Mouse (Mus musculus): ENCODE results near the gene Slc1a5.

Gene Slc1a5

GRCm38 (mm10) chr7:16780825-16781554, at the start of gene Slc1a5:
Gene Slc1a5, plus strand, starts transcription at chr7:16781340.
- peak; percentile 100 for DNase-seq (ENCODE audit: low read depth, low spot score)

DNA sequence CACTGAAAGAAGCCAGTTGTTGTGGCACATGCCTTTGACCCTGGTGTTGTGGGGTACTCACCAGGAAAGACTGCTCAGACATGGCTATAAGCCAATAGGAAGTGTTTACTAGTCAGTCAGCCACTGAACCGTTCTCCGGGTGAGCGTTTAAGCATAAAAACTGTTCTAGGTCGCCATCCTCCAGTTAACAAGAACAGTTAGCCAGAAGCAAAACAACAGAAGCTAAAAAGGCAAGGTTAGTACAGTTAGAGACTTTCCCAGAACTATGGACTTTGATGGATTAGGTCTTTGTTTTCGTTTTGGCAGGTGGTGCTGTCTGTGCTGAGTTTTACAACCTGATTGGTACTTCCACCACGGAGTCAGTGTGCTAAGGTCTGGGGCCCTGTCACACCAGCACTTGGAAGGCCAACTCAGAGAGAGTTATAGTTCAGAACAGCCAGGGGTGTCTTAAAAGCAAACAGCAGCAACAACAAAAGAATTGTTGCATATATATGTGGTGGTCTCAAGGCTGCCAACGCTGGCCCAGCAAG, 49.2 kb upstream of the Slc1a5 start:
- DNase-seq (ENCODE audit: low read depth, low spot score) = no peak

DNA sequence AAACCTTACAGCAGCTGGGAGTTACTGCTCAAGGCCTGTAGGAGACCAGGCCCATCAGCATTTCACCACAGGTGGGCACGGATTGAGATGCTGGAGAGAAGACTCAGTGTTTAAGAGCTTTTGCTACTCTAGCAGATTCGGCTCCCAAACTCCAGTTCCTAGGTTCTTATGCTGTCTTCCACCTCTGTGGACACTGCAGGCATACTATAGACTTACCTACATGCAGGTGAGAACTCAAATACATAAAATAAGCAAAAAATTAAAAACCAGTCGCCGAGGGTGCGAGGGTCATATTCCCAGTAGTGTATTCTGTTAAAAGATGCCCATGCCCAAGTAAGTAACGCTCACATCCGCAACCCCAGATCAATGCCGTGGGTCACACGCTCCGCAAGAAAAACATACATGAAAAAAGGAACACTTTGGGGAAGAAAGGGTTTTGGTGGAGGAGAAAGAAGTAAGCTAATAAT, 43.5 kb upstream of the Slc1a5 start:
- no peak for DNase-seq (ENCODE audit: low read depth, low spot score)

DNA sequence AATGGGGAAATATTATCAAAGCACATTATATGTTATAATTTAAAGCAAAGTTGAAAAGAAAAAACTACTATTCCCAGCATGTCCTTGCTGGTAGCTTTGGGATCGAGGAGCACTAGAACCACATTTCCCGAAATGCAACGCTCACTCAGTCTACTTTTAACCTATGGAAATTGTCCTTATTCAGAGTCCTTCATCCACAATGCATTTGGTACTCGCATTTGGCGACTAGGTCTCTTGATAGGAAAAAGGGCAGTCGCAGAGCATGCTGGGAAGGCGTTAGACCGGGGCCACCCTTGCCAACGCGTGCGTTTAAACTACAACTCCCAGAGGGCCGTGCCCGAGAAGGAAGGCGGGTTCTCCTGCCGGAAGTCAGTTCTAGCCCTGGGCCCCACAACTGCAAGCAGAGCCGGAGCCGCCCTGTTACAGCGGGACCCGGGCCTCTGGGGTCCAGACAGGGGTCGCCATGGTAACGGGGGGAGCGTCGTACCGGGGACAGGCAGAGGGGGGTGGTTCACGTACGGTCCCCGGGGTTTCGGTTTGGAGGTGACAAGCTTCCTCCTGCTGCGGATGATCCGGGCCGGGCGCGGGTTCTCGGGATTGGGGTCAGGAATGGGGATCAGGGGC, 43.0 kb upstream of the Slc1a5 start, which contains the start of gene Ap2s1:
Gene Ap2s1, plus strand, starts transcription at position 338 of the 624 bp plus-strand sequence.
- peak; percentile 97 for DNase-seq (ENCODE audit: low read depth, low spot score)

DNA sequence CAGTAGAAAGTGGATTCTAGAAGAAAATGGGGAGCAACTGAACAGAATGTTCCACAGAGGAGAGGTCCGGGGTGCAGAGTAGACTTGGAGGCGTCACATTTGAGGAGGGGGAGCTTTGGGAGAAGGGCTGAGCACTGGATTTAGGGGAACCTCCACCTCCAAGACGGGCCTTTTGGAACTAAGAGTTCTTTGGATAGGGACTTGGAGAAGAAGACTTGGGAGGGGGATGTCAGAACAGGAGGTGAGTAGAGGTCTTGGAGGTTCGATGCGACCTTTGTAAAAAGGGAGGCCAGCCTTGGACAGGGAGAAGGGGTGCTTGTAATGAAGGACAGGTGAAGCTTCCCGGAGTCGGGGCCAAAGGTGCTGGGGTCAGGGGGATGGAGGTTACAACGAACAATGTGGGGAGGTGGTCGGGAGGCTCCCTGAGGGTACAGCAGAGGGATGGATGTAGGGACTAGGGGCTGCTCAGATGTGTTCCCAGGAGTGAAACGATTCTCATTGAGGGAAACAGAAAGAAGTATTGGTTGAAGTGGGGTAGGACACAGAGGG, 42.0 kb upstream of the Slc1a5 start:
- no peak for DNase-seq (ENCODE audit: low read depth, low spot score)

GRCm38 (mm10) chr7:16745373-16745772, 35.8 kb upstream of the Slc1a5 start:
- DNase-seq (ENCODE audit: low read depth, low spot score) = no peak

- DNase-seq (ENCODE audit: low read depth, low spot score) = peak; percentile 65
Measured at GRCm38 (mm10) chr7:16746093-16746492, 35.0 kb upstream of the Slc1a5 start.

DNA sequence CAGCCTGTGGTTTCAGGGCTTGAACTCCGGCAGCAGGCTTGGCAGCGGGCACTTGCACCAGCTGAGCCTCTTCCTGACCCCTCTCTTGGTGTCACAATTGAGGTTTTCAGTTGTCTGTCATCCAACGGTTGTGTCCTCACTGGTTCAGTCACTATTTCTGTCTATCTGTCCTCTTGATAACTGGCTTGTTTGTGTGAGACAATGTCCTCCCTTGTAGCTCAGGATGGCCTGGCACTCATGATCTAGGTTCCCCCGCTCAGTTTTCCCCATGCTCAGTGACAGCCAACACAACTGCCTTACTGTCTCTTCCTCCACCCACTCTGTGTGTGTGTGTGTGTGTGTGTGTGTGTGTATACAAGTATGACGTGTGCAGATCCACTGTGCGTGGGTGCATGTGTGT, 33.5 kb upstream of the Slc1a5 start:
- no peak for DNase-seq (ENCODE audit: low read depth, low spot score)

DNA sequence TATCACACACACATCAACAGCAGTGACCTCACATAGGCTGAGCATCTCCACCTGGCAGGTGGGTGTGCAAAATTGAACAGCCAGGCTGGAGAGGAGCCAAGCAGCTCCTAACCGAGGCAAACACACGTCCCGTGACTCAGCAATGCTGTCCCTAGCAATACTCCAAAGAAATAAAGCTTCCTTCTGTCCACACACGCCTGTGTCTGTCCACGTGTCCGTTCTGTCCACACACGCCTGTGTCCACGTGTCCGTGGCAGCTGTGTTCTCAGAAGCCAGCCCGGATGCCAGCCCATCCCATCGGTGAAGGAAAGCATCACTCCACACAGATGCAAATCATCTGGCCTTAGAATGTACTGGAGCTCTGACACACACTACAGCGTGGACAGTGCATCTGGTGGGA, 29.1 kb upstream of the Slc1a5 start:
- DNase-seq (ENCODE audit: low read depth, low spot score) = no peak

DNA sequence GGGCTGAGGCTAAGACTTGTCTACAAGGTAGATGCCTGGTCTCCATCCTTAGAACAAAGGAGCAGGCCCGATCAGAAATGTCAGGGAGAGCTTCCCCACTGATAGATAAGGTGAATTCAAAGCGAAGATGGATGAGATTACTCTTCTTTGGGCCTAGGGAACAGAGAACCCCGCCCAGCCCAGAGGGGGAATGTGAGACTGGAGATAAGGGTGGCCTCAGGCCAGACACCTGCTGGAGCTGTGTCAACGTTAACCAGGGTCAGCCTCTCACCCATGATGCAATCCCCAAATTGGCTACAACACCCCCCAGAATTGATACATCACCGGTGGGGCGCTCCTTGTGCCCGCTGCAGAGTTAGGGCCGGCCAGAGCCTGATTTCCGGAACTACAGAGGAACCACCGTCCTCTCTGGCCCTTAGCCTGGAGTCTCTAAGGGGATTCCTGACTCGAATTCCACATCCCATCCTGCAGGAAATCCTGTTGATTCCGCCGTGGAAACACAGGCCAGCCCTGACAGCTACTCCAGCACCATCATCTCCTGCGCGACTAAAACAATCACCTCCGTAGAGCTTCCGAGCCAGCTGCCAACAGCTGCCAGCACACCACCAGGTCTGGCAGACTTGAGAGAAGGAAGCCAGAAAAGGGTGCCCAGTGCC, 25.6 kb upstream of the Slc1a5 start:
- no peak for DNase-seq (ENCODE audit: low read depth, low spot score)

GRCm38 (mm10) chr7:16758872-16759574, 22.1 kb upstream of the Slc1a5 start:
- no peak for DNase-seq (ENCODE audit: low read depth, low spot score)

- DNase-seq (ENCODE audit: low read depth, low spot score) = peak; percentile 56
Measured at GRCm38 (mm10) chr7:16760292-16760691, 20.8 kb upstream of the Slc1a5 start.

- DNase-seq (ENCODE audit: low read depth, low spot score) = no peak
Measured at GRCm38 (mm10) chr7:16761005-16761481, 20.1 kb upstream of the Slc1a5 start.

- DNase-seq (ENCODE audit: low read depth, low spot score) = no peak
Measured at GRCm38 (mm10) chr7:16761630-16762029, 19.5 kb upstream of the Slc1a5 start.

- no peak for DNase-seq (ENCODE audit: low read depth, low spot score)
Measured at GRCm38 (mm10) chr7:16763463-16764218, 17.5 kb upstream of the Slc1a5 start.

DNA sequence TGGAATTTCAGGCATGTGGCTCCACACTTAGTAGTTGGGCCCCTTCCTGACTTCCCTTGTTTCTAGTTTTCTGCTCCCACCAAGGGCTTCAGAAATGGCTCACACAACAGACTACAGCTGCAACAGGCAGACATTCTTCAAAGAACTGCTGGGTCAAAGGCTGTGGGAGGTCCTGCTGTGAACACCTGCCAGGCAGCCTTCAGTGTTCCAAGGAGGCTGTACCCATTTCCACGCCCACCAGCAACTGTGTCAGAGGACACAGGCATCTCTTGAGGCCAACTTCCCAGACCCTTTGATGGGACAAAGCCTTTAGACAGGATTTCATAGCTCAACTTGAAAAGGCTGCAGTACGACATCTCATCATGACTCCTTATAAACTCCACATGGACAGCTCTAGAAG, 14.7 kb upstream of the Slc1a5 start:
- DNase-seq (ENCODE audit: low read depth, low spot score) = no peak

DNA sequence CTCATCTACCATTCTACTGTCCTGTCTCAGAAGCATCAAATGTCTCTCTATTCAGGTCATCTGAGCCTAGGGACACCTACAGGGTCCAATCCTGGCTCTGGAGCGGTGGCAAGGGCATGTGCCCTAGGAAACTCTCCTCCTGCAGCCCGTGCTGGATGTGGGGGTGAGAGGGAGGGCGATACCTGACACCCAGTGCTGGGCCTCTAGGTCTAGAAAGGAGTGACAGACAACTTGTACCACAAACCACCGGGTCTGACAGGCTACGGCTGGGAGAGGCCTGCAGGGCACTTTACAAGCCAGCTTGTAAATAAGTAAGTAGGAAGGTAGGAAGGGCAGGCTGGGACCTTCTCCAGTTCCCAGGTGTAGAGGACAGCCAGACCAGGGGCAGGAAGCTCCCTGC, 5.3 kb upstream of the Slc1a5 start:
- DNase-seq (ENCODE audit: low read depth, low spot score) = no peak

- no peak for DNase-seq (ENCODE audit: low read depth, low spot score)
Measured at GRCm38 (mm10) chr7:16780076-16780475, 1.1 kb upstream of the Slc1a5 start.

DNA sequence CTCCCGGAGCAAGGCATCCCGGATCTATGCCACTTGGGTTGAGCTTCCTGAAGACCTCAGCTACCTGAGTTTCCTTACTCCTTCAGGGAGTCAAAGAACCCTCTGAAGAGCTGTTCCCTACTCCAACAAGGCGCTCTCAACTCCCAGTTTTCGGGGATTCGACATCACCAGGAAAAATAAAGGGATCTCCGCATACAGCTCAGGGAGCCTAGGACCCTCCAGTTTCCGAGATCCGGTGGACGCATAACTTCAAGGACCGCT, 345 bp downstream of the Slc1a5 start:
- DNase-seq (ENCODE audit: low read depth, low spot score) = no peak

GRCm38 (mm10) chr7:16781816-16782554, 845 bp downstream of the Slc1a5 start:
- peak; percentile 73 for DNase-seq (ENCODE audit: low read depth, low spot score)
